Mouse (Mus musculus): ENCODE measurements at regions not wholly inside any gene's neighbourhood (a gene's known extent, or its start where the extent isn't known, plus 50 kb on each side); places are given as distances from the start of the nearest gene placed in this dataset.

- TF ChIP-seq EP300 (IDR thresholded peaks at IDR 0.05; ENCODE audit: low read depth) (no peak), CTCF (IDR thresholded peaks at IDR 0.05; ENCODE audit: low read depth) (no peak)
Measured at GRCm38 (mm10) chr15:67611896-67612295, 1111.2 kb upstream of the Lrrc6 start.

All from heart, postnatal 0 days (tissue).